Mouse (Mus musculus) lung, postnatal 0 days (tissue): Measurements from ENCODE around the gene 3425401B19Rik.

Source experiments
- CTCF ChIP-seq: IDR thresholded peaks from 2 replicates; pipeline ENCODE4 v1.5.1; 2016; ENCODE audit warnings: antibody characterized with exemption, mild to moderate bottlenecking
- EP300 ChIP-seq: IDR thresholded peaks from 2 replicates; pipeline ENCODE4 v1.6.1; 2016; ENCODE audit warnings: antibody characterized with exemption, mild to moderate bottlenecking, control low read depth

GRCm38 (mm10) chr14:32695906-32696305 is 10.8 kb upstream of the 3425401B19Rik start:
- TF ChIP-seq CTCF (no peak), EP300 (no peak)
